Mouse (Mus musculus): ENCODE data around the gene Camsap2.

DNA sequence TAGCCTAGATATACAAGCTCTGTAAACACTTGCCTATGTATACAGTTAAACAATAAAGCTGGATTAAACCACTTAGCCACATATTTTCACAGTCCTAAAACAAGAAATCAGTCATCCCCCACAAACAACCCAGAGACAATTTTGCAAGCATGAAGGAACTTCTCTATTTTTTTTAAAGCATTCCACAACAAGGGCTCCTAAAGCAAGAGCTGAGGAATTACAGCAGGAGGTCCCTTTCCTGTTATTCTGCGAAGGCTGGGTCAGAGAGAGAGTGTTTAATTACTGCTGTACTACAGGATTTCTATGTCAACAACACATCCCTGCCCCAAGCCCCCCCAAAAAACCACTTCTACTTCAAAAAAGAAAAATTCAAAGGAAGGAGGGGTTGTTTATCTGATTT, 1.6 kb downstream of the Camsap2 start:
- TF ChIP-seq CTCF (IDR thresholded peaks at IDR 0.05; ENCODE audit: low read depth, low read length) (no peak), GATA1 (IDR thresholded peaks at IDR 0.05; ENCODE audit: borderline replicate concordance, low read length) (no peak)
